Mouse (Mus musculus) layer of hippocampus, adult 18-20 months (tissue): ENCODE data around the gene Prpsap1. TPM values are rescaled to one million over a fixed set of nuclear protein-coding genes. Genes with fewer than 3 reads are reported as not detected.
A peak's percentile ranks its signal among the peaks of the same experiment; 100 is the strongest.

Source experiments
- DNase-seq, 2 experiments: peaks; one replicate each; pipeline ENCODE4 v3.0.0; 2022; ENCODE audit warnings: low spot score in 2 of 2
- total RNA-seq, 2 experiments: library from RNA; stranded (reverse); gene quantifications; 2 replicates each; pipeline ENCODE4 v1.2.3; 2021

Gene Prpsap1
- total RNA-seq, 2 experiments from 2014 or later: 87.0 to 91.5 TPM

- no peak for DNase-seq
Measured at GRCm38 (mm10) chr11:116446308-116446887, 47.6 kb downstream of the Prpsap1 start.

GRCm38 (mm10) chr11:116445596-116446307 is 48.2 kb downstream of the Prpsap1 start:
- peak; percentile 81 to 96 for DNase-seq

- DNase-seq: no peak
Measured at GRCm38 (mm10) chr11:116443935-116444334, 50.1 kb downstream of the Prpsap1 start.

- DNase-seq: no peak
Measured at GRCm38 (mm10) chr11:116443311-116443710, 50.7 kb downstream of the Prpsap1 start.

- DNase-seq: no peak
Measured at GRCm38 (mm10) chr11:116442867-116443177, 51.2 kb downstream of the Prpsap1 start.

- DNase-seq: no peak
Measured at GRCm38 (mm10) chr11:116442129-116442866, 51.7 kb downstream of the Prpsap1 start.

GRCm38 (mm10) chr11:116440408-116441068 is 53.5 kb downstream of the Prpsap1 start:
- no peak for DNase-seq

GRCm38 (mm10) chr11:116439269-116440240 is 54.4 kb downstream of the Prpsap1 start:
- no peak for DNase-seq

GRCm38 (mm10) chr11:116437541-116437940 is 56.5 kb downstream of the Prpsap1 start:
- DNase-seq: no peak

GRCm38 (mm10) chr11:116436725-116437331 is 57.2 kb downstream of the Prpsap1 start:
- no peak for DNase-seq

GRCm38 (mm10) chr11:116435992-116436724 is 57.8 kb downstream of the Prpsap1 start:
- no peak for DNase-seq

GRCm38 (mm10) chr11:116434967-116435752 is 58.8 kb downstream of the Prpsap1 start:
- DNase-seq: no peak

- peak in 1 of 2 experiments; percentile 64 for DNase-seq
Measured at GRCm38 (mm10) chr11:116434287-116434966, 59.6 kb downstream of the Prpsap1 start.

GRCm38 (mm10) chr11:116433356-116434286 is 60.4 kb downstream of the Prpsap1 start, which contains the start of gene Ubald2:
TSS of gene Ubald2 (plus strand) at chr11:116434094.
- DNase-seq: peak; percentile 99

GRCm38 (mm10) chr11:116432593-116433355 is 61.2 kb downstream of the Prpsap1 start:
- DNase-seq: peak; percentile 66 to 79

GRCm38 (mm10) chr11:116432127-116432526 is 61.9 kb downstream of the Prpsap1 start:
- DNase-seq: no peak
